Comparison of ENCODE assay signal across 8 mouse cellular contexts in genomic region chr11:76456233-76456632, GRCm38 (mm10). TPM values are rescaled to one million over a fixed set of nuclear protein-coding genes. Genes with fewer than 3 reads are reported as not detected.
DNase-seq lines count a peak whose midpoint lies in the region; ATAC-seq and TF ChIP-seq lines count a peak whose summit lies in the region.

No protein-coding gene starts in this region.

- H3K27me3 ChIP-seq in embryonic facial prominence, embryonic 13.5 days, result no peaks in the 10 kb centered on the region
- no peaks in the 10 kb centered on the region for H3K27me3 ChIP-seq in kidney, embryonic 14.5 days (ENCODE audit: control insufficient read depth, insufficient read depth, low read length)
- no peaks in the 10 kb centered on the region for H3K27me3 ChIP-seq in limb, embryonic 14.5 days (ENCODE audit: control insufficient read depth, insufficient read depth, low read length)

- 0 out of 2 replicates have a peak, but pooled peaks have one; percentile 43 for ATAC-seq in embryonic facial prominence, embryonic 13.5 days (ENCODE audit: insufficient number of reproducible peaks, insufficient read depth, low FRiP score, low TSS enrichment, low read depth)
- ATAC-seq in kidney, embryonic 14.5 days (ENCODE audit: low FRiP score, low TSS enrichment), result peak; percentile 71; the same call in 1 of the 2 replicates
- ATAC-seq in limb, embryonic 14.5 days (ENCODE audit: low FRiP score, low read depth), result peak; percentile 23; the same call in 1 of the 2 replicates

- no peaks in the 10 kb centered on the region for H3K9me3 ChIP-seq in embryonic facial prominence, embryonic 13.5 days
- H3K9me3 ChIP-seq in kidney, embryonic 14.5 days (ENCODE audit: control insufficient read depth, low read length), result no peaks in the 10 kb centered on the region
- no peaks in the 10 kb centered on the region for H3K9me3 ChIP-seq in limb, embryonic 14.5 days (ENCODE audit: control insufficient read depth, low read length)

- WGBS in embryonic facial prominence, embryonic 13.5 days, result 12% methylated on average over 6 of the region's 6 CpGs
- WGBS in kidney, embryonic 14.5 days, result 22% methylated on average over 6 of the region's 6 CpGs
- WGBS in limb, embryonic 14.5 days, result 13% methylated on average over 6 of the region's 6 CpGs

- H3K4me1 ChIP-seq in embryonic facial prominence, embryonic 13.5 days, result peaks cover 5% of the 10 kb centered on the region; the same call in 1 of the 2 replicates
- no peaks in the 10 kb centered on the region; the same call in 1 of the 2 replicates for H3K4me1 ChIP-seq in kidney, embryonic 14.5 days (ENCODE audit: control insufficient read depth, insufficient read depth, low read length)
- peaks cover 6% of the 10 kb centered on the region; the same call in 1 of the 2 replicates for H3K4me1 ChIP-seq in limb, embryonic 14.5 days (ENCODE audit: control insufficient read depth, insufficient read depth, low read length)

- H3K27ac ChIP-seq in embryonic facial prominence, embryonic 13.5 days, result no peak overlapping the region
- H3K27ac ChIP-seq in kidney, embryonic 14.5 days (ENCODE audit: low read depth, low read length), result no peak overlapping the region
- H3K27ac ChIP-seq in limb, embryonic 14.5 days (replicated peaks; ENCODE audit: low read depth, low read length), result no peak overlapping the region

- peaks cover 71% of the 10 kb centered on the region for H3K36me3 ChIP-seq in embryonic facial prominence, embryonic 13.5 days
- H3K36me3 ChIP-seq in kidney, embryonic 14.5 days (ENCODE audit: control insufficient read depth, insufficient read depth, low read length), result peaks cover 60% of the 10 kb centered on the region
- H3K36me3 ChIP-seq in limb, embryonic 14.5 days (ENCODE audit: control insufficient read depth, insufficient read depth, low read length), result peaks cover 63% of the 10 kb centered on the region

- TF ChIP-seq POLR2A in limb, embryonic 14.5 days (IDR thresholded peaks at IDR 0.05; ENCODE audit: borderline replicate concordance, extremely low read depth, insufficient read depth, insufficient read length), result no peak

- H3K4me3 ChIP-seq in embryonic facial prominence, embryonic 13.5 days, result no peak overlapping the region
- no peak overlapping the region for H3K4me3 ChIP-seq in kidney, embryonic 14.5 days (ENCODE audit: low read length)
- no peak overlapping the region for H3K4me3 ChIP-seq in limb, embryonic 14.5 days (replicated peaks; ENCODE audit: low read length)

- H3K4me2 ChIP-seq in embryonic facial prominence, embryonic 13.5 days, result no peak overlapping the region
- no peak overlapping the region for H3K4me2 ChIP-seq in kidney, embryonic 14.5 days (replicated peaks; ENCODE audit: low read depth, low read length)
- no peak overlapping the region for H3K4me2 ChIP-seq in limb, embryonic 14.5 days (replicated peaks; ENCODE audit: low read depth, low read length, severe bottlenecking)

- no peak overlapping the region for H3K9ac ChIP-seq in embryonic facial prominence, embryonic 13.5 days
- no peak overlapping the region for H3K9ac ChIP-seq in kidney, embryonic 14.5 days (ENCODE audit: low read depth, low read length)
- H3K9ac ChIP-seq in limb, embryonic 14.5 days (ENCODE audit: low read depth, low read length, severe bottlenecking), result no peak overlapping the region

- DNase-seq in B cell, adult 2 months, result peak; percentile 93 to 94
- DNase-seq in adrenal gland, postnatal 25 days, result peak; percentile 84
- peak; percentile 86 for DNase-seq in heart, adult 8-10 months (ENCODE audit: low spot score)
- peak; percentile 84 for DNase-seq in limb, embryonic 14.5 days (ENCODE audit: low spot score)
- peak; percentile 93 for DNase-seq in naive thymus-derived CD4-positive, alpha-beta T cell, adult 2 months (ENCODE audit: low read depth)
- peak; percentile 84 to 96 for DNase-seq in spleen, postnatal 4 days (ENCODE audit: low spot score in 2 of 2)

RNA-seq across cellular contexts. Expression of gene Timm22, which starts 49.5 kb away (rescaled TPM):
- total RNA-seq in adrenal gland, postnatal 25 days (2021), result 38.9 and 47.4 TPM in 2 replicates
- polyA plus RNA-seq in embryonic facial prominence, embryonic 13.5 days (2015; fragmentation: Nextera tagmentation; extraction: Ambion mirVana), result 111 and 130 TPM in 2 replicates
- 10 to 100 TPM; 32.9 to 54.5 (median 39.9) TPM for total RNA-seq in heart, adult 8-10 months (2022)
- 113 and 139 TPM in 2 replicates for polyA plus RNA-seq in kidney, embryonic 14.5 days (2014; fragmentation: Nextera tagmentation; extraction: Ambion mirVana)
- 34.8 and 38.5 TPM in 2 replicates for polyA plus RNA-seq in limb, embryonic 14.5 days (2012; rRNA removed)
- 125 and 128 TPM in 2 replicates for polyA plus RNA-seq in limb, embryonic 14.5 days (2014; fragmentation: Nextera tagmentation; extraction: Ambion mirVana)

RNA-seq across cellular contexts. Expression of gene Nxn, which starts 57.3 kb away (rescaled TPM):
- total RNA-seq in adrenal gland, postnatal 25 days (2021), result 23.8 and 29.5 TPM in 2 replicates
- polyA plus RNA-seq in embryonic facial prominence, embryonic 13.5 days (2015; fragmentation: Nextera tagmentation; extraction: Ambion mirVana), result 76.8 and 77.6 TPM in 2 replicates
- 10 to 100 TPM in 3 of 4 experiments, 1 to 10 TPM in 1; 9.8 to 13.0 (median 11.0) TPM for total RNA-seq in heart, adult 8-10 months (2022)
- polyA plus RNA-seq in kidney, embryonic 14.5 days (2014; fragmentation: Nextera tagmentation; extraction: Ambion mirVana), result 29.3 and 38.0 TPM in 2 replicates
- 69.9 and 74.4 TPM in 2 replicates for polyA plus RNA-seq in limb, embryonic 14.5 days (2012; rRNA removed)
- polyA plus RNA-seq in limb, embryonic 14.5 days (2014; fragmentation: Nextera tagmentation; extraction: Ambion mirVana), result 78.1 TPM in 2 replicates
